Mouse (Mus musculus): ENCODE measurements at regions not wholly inside any gene's neighbourhood (a gene's known extent, or its start where the extent isn't known, plus 50 kb on each side); places are given as distances from the start of the nearest gene placed in this dataset.
A peak's percentile ranks its signal among the peaks of the same experiment; 100 is the strongest.

DNA sequence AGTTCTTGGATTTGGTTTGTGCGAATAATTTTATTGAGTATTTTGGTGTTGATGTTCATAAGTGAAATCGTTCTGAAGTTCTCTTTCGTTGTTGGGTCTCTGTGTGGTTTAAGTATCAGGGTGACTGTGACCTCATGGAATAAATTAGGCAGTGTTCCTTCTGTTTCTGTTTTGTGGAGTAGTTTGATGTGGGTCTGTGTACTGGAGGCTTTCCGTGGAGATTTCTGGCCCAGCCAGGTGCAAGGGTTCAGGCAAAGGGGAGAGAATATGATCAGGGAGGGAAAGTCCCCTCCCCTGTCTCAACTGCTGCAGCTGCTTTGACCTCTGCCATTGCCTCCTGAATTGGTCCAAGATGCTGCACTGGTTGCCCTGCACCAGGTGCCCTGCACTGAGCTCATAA lies 775.7 kb downstream of the Otol1 start:
- no peak for ATAC-seq (ENCODE audit: insufficient number of reproducible peaks, insufficient read depth, low FRiP score, low read depth)
- Histone ChIP-seq H3K27ac (replicated peaks in 1 of 2; ENCODE audit: control insufficient read depth in 1 of 2, insufficient read depth in 1 of 2, low read depth in 2 of 2, low read length in 2 of 2) (no peak overlapping the region), H3K4me3 (ENCODE audit: control insufficient read depth in 1 of 2, insufficient read depth in 1 of 2, low read depth in 1 of 2, low read length in 2 of 2) (no peak overlapping the region), H3K9ac (ENCODE audit: low read length) (no peak overlapping the region), H3K4me2 (ENCODE audit: low read length) (no peak overlapping the region), H3K36me3 (ENCODE audit: control insufficient read depth, insufficient read depth, low read length) (no peaks in the 10 kb centered on the region), H3K27me3 (ENCODE audit: control insufficient read depth, insufficient read depth, low read length) (no peaks in the 10 kb centered on the region), H3K9me3 (ENCODE audit: control insufficient read depth, low read length) (no peaks in the 10 kb centered on the region), H3K4me1 (ENCODE audit: control insufficient read depth in 2 of 2, insufficient read depth in 2 of 2, low read length in 2 of 2) (no peaks in the 10 kb centered on the region)
- 79% methylated on average over 4 of the region's 4 CpGs for WGBS

DNA sequence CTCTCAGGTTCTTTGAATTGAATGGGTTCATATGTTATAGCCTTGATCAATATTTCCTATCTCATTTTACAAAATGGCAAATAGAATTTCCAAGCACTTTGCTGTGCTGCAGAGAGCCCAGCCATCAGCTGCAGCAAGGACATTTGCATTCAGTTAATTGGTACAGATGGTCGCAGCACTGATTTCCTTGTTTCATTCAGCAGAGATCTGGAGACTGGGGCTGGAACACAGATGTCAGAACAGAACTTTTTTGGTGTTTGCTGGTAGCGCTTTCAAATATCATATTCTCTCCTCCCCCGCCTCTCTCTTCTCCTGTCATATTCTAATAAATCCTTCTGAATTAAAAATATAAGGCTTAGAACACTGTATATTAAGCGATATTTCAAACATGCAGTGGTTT lies 794.8 kb downstream of the Otol1 start:
- Histone ChIP-seq H3K4me2 (ENCODE audit: low read length) (no peak overlapping the region), H3K9ac (ENCODE audit: low read length) (no peak overlapping the region), H3K4me1 (ENCODE audit: control insufficient read depth in 2 of 2, insufficient read depth in 2 of 2, low read length in 2 of 2) (no peaks in the 10 kb centered on the region), H3K27me3 (ENCODE audit: control insufficient read depth, insufficient read depth, low read length) (no peaks in the 10 kb centered on the region), H3K36me3 (ENCODE audit: control insufficient read depth, insufficient read depth, low read length) (no peaks in the 10 kb centered on the region), H3K9me3 (ENCODE audit: control insufficient read depth, low read length) (no peaks in the 10 kb centered on the region), H3K4me3 (ENCODE audit: control insufficient read depth in 1 of 2, insufficient read depth in 1 of 2, low read depth in 1 of 2, low read length in 2 of 2) (no peak overlapping the region), H3K27ac (replicated peaks in 1 of 2; ENCODE audit: control insufficient read depth in 1 of 2, insufficient read depth in 1 of 2, low read depth in 2 of 2, low read length in 2 of 2) (no peak overlapping the region)
- no peak for ATAC-seq (ENCODE audit: insufficient number of reproducible peaks, insufficient read depth, low FRiP score, low read depth)
- WGBS: 80% methylated on average over 4 of the region's 4 CpGs

DNA sequence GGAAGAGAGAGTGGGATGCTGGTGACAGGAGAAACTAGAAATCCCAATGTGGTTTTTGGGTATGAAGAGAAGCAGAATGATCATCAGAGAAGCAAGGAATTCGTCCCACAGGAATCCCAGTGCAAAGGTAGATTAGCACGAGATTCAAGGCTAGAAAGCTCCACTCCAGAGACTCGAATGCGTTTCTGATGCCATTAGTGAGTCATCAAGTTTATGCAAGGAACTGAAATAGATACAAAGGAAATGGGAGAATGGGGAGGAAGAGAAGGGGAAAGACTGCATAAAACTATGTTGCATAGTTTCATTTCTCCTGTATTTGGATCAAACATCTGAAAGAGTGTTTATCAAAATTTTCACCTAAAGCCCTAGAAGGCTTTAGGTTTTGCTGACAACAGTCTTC lies 796.0 kb downstream of the Otol1 start:
- Histone ChIP-seq H3K4me3 (ENCODE audit: control insufficient read depth in 1 of 2, insufficient read depth in 1 of 2, low read depth in 1 of 2, low read length in 2 of 2) (no peak overlapping the region), H3K27ac (replicated peaks in 1 of 2; ENCODE audit: control insufficient read depth in 1 of 2, insufficient read depth in 1 of 2, low read depth in 2 of 2, low read length in 2 of 2) (no peak overlapping the region), H3K9ac (ENCODE audit: low read length) (no peak overlapping the region), H3K9me3 (ENCODE audit: control insufficient read depth, low read length) (no peaks in the 10 kb centered on the region), H3K27me3 (ENCODE audit: control insufficient read depth, insufficient read depth, low read length) (no peaks in the 10 kb centered on the region), H3K4me1 (ENCODE audit: control insufficient read depth in 2 of 2, insufficient read depth in 2 of 2, low read length in 2 of 2) (no peaks in the 10 kb centered on the region), H3K36me3 (ENCODE audit: control insufficient read depth, insufficient read depth, low read length) (no peaks in the 10 kb centered on the region), H3K4me2 (ENCODE audit: low read length) (no peak overlapping the region)
- WGBS: 46% methylated on average over 4 of the region's 4 CpGs
- ATAC-seq (ENCODE audit: insufficient number of reproducible peaks, insufficient read depth, low FRiP score, low read depth): no peak

DNA sequence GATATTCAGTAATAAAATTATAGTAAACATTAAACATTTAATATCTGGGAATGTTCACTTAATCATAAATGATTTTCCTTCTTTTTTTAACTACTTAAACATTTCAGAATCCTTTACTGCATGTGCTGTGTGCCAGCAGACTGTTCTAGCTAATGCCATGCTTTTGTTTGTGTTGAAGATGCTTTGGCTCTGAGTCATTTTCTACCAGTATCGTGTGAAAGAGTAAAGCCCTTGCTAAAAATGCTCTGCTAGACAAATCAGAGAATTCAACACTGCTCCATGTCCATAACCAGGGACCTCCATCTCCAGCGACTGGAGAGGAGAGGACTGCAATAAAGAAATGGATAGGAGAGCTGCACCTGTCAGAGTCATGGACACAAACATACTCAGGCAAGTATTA lies 796.5 kb downstream of the Otol1 start:
- Histone ChIP-seq H3K4me3 (ENCODE audit: control insufficient read depth in 1 of 2, insufficient read depth in 1 of 2, low read depth in 1 of 2, low read length in 2 of 2) (no peak overlapping the region), H3K4me2 (ENCODE audit: low read length) (no peak overlapping the region), H3K36me3 (ENCODE audit: control insufficient read depth, insufficient read depth, low read length) (no peaks in the 10 kb centered on the region), H3K27me3 (ENCODE audit: control insufficient read depth, insufficient read depth, low read length) (no peaks in the 10 kb centered on the region), H3K4me1 (ENCODE audit: control insufficient read depth in 2 of 2, insufficient read depth in 2 of 2, low read length in 2 of 2) (no peaks in the 10 kb centered on the region), H3K9ac (ENCODE audit: low read length) (no peak overlapping the region), H3K9me3 (ENCODE audit: control insufficient read depth, low read length) (no peaks in the 10 kb centered on the region), H3K27ac (replicated peaks in 1 of 2; ENCODE audit: control insufficient read depth in 1 of 2, insufficient read depth in 1 of 2, low read depth in 2 of 2, low read length in 2 of 2) (no peak overlapping the region)
- no peak for ATAC-seq (ENCODE audit: insufficient number of reproducible peaks, insufficient read depth, low FRiP score, low read depth)
- 42% methylated on average over 2 of the region's 2 CpGs for WGBS

DNA sequence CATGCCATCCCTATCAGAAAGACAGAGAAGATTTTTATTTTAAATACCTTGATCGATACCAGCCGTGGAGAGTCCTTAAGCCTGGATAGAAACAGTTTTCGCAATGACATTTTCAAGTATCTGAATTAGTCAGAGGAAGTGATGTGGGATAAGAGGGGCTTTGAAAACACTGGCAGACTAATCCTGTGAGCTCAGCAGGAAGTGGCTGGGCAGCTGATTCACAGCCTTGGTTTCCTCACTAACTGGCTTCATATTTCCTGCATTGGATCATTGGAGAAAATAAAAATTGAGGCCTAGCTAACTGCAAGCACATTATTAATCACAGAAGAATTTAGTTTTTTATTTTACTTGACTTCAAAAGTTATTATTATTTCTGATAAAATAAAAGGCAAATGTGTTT lies 799.8 kb downstream of the Otol1 start:
- peak overlapping the region; percentile 24 for H3K4me2 ChIP-seq (ENCODE audit: low read length)
- no peak overlapping the region for H3K27ac ChIP-seq (replicated peaks in 1 of 2; ENCODE audit: control insufficient read depth in 1 of 2, insufficient read depth in 1 of 2, low read depth in 2 of 2, low read length in 2 of 2)
- ATAC-seq (ENCODE audit: insufficient number of reproducible peaks, insufficient read depth, low FRiP score, low read depth): no peak
- H3K4me1 ChIP-seq (ENCODE audit: control insufficient read depth in 2 of 2, insufficient read depth in 2 of 2, low read length in 2 of 2): no peaks in the 10 kb centered on the region
- 25% methylated on average over 3 of the region's 3 CpGs for WGBS
- H3K4me3 ChIP-seq (ENCODE audit: control insufficient read depth in 1 of 2, insufficient read depth in 1 of 2, low read depth in 1 of 2, low read length in 2 of 2): no peak overlapping the region
- H3K9ac ChIP-seq (ENCODE audit: low read length): no peak overlapping the region
- H3K36me3 ChIP-seq (ENCODE audit: control insufficient read depth, insufficient read depth, low read length): no peaks in the 10 kb centered on the region
- H3K27me3 ChIP-seq (ENCODE audit: control insufficient read depth, insufficient read depth, low read length): no peaks in the 10 kb centered on the region
- H3K9me3 ChIP-seq (ENCODE audit: control insufficient read depth, low read length): no peaks in the 10 kb centered on the region

All from heart, embryonic 14.5 days (tissue).